Mouse (Mus musculus) lung, adult 18-20 months (tissue): ENCODE measurements at regions not wholly inside any gene's neighbourhood (a gene's known extent, or its start where the extent isn't known, plus 50 kb on each side); places are given as distances from the start of the nearest gene placed in this dataset.
A peak's percentile ranks its signal among the peaks of the same experiment; 100 is the strongest.

Experiments used
- DNase-seq, 2 experiments: peaks; one replicate each; pipeline ENCODE4 v3.0.0; 2022; ENCODE audit warnings: mixed read lengths in 2 of 2

GRCm38 (mm10) chr3:120123155-120123554 lies 338.9 kb upstream of the Ptbp2 start:
- no peak for DNase-seq

GRCm38 (mm10) chr3:120083171-120083932 lies 299.1 kb upstream of the Ptbp2 start:
- DNase-seq = no peak

GRCm38 (mm10) chr3:120073528-120073927 lies 289.3 kb upstream of the Ptbp2 start:
- DNase-seq = no peak

- no peak for DNase-seq
These were observed 281.4 kb upstream of the Ptbp2 start for GRCm38 (mm10) chr3:120065714-120066113.

GRCm38 (mm10) chr3:120064854-120065480 lies 280.7 kb upstream of the Ptbp2 start:
- DNase-seq = peak; percentile 8 to 26

- no peak for DNase-seq
These were observed 278.0 kb upstream of the Ptbp2 start for GRCm38 (mm10) chr3:120062264-120062663.

GRCm38 (mm10) chr3:120059959-120060358 lies 275.7 kb upstream of the Ptbp2 start:
- DNase-seq = no peak

GRCm38 (mm10) chr3:120055216-120056154 lies 271.2 kb upstream of the Ptbp2 start:
- DNase-seq = no peak

- no peak for DNase-seq
These were observed 263.0 kb upstream of the Ptbp2 start for GRCm38 (mm10) chr3:120047238-120047637.

- no peak for DNase-seq
These were observed 253.3 kb upstream of the Ptbp2 start for GRCm38 (mm10) chr3:120037526-120037925.

GRCm38 (mm10) chr3:120019826-120020683 lies 235.8 kb upstream of the Ptbp2 start:
- no peak for DNase-seq

GRCm38 (mm10) chr3:120015376-120015775 lies 231.1 kb upstream of the Ptbp2 start:
- no peak for DNase-seq

GRCm38 (mm10) chr3:120011861-120012260 lies 227.6 kb upstream of the Ptbp2 start:
- no peak for DNase-seq

GRCm38 (mm10) chr3:120008110-120008509 lies 223.8 kb upstream of the Ptbp2 start:
- DNase-seq = no peak

- no peak for DNase-seq
These were observed 220.3 kb upstream of the Ptbp2 start for GRCm38 (mm10) chr3:120004588-120004987.

- peak in 1 of 2 experiments; percentile 41 for DNase-seq
These were observed 216.0 kb upstream of the Ptbp2 start for GRCm38 (mm10) chr3:120000281-120000680.

- DNase-seq = no peak
These were observed 212.2 kb upstream of the Ptbp2 start for GRCm38 (mm10) chr3:119996258-119996988.

- DNase-seq = peak; percentile 22 to 32
These were observed 211.5 kb upstream of the Ptbp2 start for GRCm38 (mm10) chr3:119995781-119996180.

GRCm38 (mm10) chr3:119987245-119987852 lies 203.1 kb upstream of the Ptbp2 start:
- no peak for DNase-seq

GRCm38 (mm10) chr3:119977349-119977748 lies 193.1 kb upstream of the Ptbp2 start:
- no peak for DNase-seq

- no peak for DNase-seq
These were observed 192.1 kb upstream of the Ptbp2 start for GRCm38 (mm10) chr3:119976363-119976762.
